Mouse (Mus musculus) liver, embryonic 13.5 days (tissue): ENCODE measurements around the gene Pfdn6. TPM values are rescaled to one million over a fixed set of nuclear protein-coding genes. Genes with fewer than 3 reads are reported as not detected.
"Not testable (repeated sequence)": the region's sequence is repeated elsewhere in the genome, so short reads cannot be mapped to it uniquely, and the experiment has no call there.

Source experiments
- ATAC-seq: fragments of 200-750 bp; cut with Nextera tagmentation; 2 replicates; pipeline ENCODE4 v1.8.0; 2017; ENCODE audit warnings: low read depth, mild to moderate bottlenecking, moderate number of reproducible peaks, moderate library complexity
- DNase-seq: peaks from one replicate; pipeline ENCODE4 v3.0.0; 2022
- H3K27ac ChIP-seq: fragments of 300-500 bp; sonication (generic); 2 replicates; pipeline ENCODE4 v1.5.1; 2015; ENCODE audit warnings: moderate library complexity, mild to moderate bottlenecking, inconsistent platforms
- H3K27me3 ChIP-seq: fragments of 300-500 bp; sonication (generic); 2 replicates; pipeline ENCODE4 v1.6.1; 2015; ENCODE audit warnings: mild to moderate bottlenecking, inconsistent platforms
- H3K36me3 ChIP-seq: fragments of 300-500 bp; sonication (generic); 2 replicates; pipeline ENCODE4 v1.6.1; 2015; ENCODE audit warnings: mild to moderate bottlenecking, inconsistent platforms
- H3K4me1 ChIP-seq: fragments of 300-500 bp; sonication (generic); replicated peaks from 2 replicates; pipeline ENCODE4 v1.6.1; 2015; ENCODE audit warnings: inconsistent platforms
- H3K4me2 ChIP-seq: fragments of 300-500 bp; sonication (generic); 2 replicates; pipeline ENCODE4 v1.6.1; 2015; ENCODE audit warnings: inconsistent platforms, mild to moderate bottlenecking, moderate library complexity
- H3K4me3 ChIP-seq: fragments of 300-500 bp; sonication (generic); replicated peaks from 2 replicates; pipeline ENCODE4 v1.5.1; 2015; ENCODE audit warnings: mild to moderate bottlenecking, inconsistent platforms
- H3K9ac ChIP-seq: fragments of 300-500 bp; sonication (generic); 2 replicates; pipeline ENCODE4 v1.6.1; 2015; ENCODE audit warnings: mild to moderate bottlenecking, inconsistent platforms
- H3K9me3 ChIP-seq: fragments of 300-500 bp; sonication (generic); replicated peaks from 2 replicates; pipeline ENCODE4 v1.6.1; 2016; ENCODE audit warnings: inconsistent platforms
- WGBS: fragments of 180-500 bp; shearing (Covaris S2); methylation state at CpG from one replicate; pipeline ENCODE4 v1.1.7; 2015; ENCODE audit not compliant: insufficient replicate concordance; 5-methylcytosine and 5-hydroxymethylcytosine counted together
- polyA plus RNA-seq: library from polyadenylated mRNA; unstranded; fragments of >200 nt; fragmentation: Nextera tagmentation; extraction: Ambion mirVana; gene quantifications from 2 replicates; pipeline ENCODE4 v1.2.1, GENCODE M21; 2015

Pfdn6 gene
- polyA plus RNA-seq, result 153 and 157 TPM in 2 replicates

DNA sequence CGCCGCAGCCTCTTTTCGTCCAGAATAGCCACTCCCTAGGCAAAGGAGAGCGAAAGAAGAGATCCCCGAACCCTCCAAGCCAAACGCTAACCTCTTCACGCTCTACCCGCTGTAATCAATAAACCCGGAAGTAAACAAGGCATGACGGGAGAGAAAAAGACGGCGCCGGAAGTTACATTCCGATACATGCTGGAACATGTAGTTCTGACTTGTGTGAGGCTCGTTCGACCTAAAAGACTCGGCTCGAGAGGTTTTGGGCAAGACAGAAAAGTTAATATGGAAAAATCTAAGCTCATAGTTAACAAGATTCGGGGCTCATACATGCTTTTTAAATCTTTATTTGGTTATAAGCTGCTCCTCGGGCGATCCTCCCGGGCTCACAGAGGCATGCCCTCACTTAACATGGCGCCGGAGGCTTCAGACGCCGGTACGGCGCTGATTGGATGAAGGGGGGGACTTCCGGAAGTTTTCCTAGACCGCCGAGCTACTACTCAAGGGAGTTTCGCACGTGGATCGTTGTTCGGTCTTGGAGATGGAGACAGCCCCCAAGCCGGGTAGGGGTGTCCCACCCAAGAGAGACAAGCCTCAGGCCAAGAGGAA, at the start of gene Pfdn6, which contains the start of gene Wdr46:
Pfdn6 (minus strand) TSS at position 138 of the 600 bp plus-strand sequence.
Wdr46 (plus strand) TSS at position 455 of the 600 bp plus-strand sequence.
- no peaks in the 10 kb centered on the region for H3K9me3 ChIP-seq
- peaks cover 36% of the 10 kb centered on the region for H3K4me1 ChIP-seq
- H3K27ac ChIP-seq, result peak within 1 kb of the TSS; percentile 70
- under 1% methylated on average over 36 of the region's 36 CpGs for WGBS
- peak within 1 kb of the TSS; percentile 84 for H3K4me2 ChIP-seq
- DNase-seq (peak; percentile 85), ATAC-seq (peak; percentile 87)
- H3K36me3 ChIP-seq, result peaks cover 66% of the 10 kb centered on the region
- peak within 1 kb of the TSS; percentile 79 for H3K4me3 ChIP-seq
- H3K27me3 ChIP-seq, result no peaks in the 10 kb centered on the region
- peak within 1 kb of the TSS; percentile 86 for H3K9ac ChIP-seq

DNA sequence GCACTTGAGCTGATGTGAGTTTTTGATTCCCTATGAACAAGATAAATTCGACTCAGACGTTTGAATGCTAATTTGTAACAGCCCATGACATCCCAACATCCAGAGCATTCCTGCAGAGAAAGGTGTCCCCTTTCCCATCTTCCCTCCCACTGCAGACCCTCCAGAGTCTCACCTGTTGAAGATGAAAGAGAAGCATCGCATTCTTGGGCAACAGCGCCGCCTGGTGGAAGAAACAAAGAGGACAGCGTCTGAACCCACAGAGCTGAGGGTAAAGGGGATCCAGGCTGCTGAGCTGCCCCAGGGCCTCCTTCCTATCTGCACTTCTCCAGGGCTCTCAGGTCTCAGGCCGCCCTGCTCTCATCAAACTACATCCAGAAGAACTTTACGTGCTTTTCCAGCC, 42.0 kb upstream of the Pfdn6 start:
- H3K36me3 ChIP-seq, H3K27ac ChIP-seq, ATAC-seq, H3K9ac ChIP-seq, H3K9me3 ChIP-seq: not testable (repeated sequence)
- peak; percentile 64 for DNase-seq
- peak overlapping the region; percentile 80 for H3K4me2 ChIP-seq
- peaks cover 41% of the 10 kb centered on the region for H3K4me1 ChIP-seq
- H3K27me3 ChIP-seq, result peaks cover 30% of the 10 kb centered on the region
- peak overlapping the region; percentile 65; the same call in 1 of the 2 replicates for H3K4me3 ChIP-seq
- 5% methylated on average over 8 of the region's 8 CpGs for WGBS

DNA sequence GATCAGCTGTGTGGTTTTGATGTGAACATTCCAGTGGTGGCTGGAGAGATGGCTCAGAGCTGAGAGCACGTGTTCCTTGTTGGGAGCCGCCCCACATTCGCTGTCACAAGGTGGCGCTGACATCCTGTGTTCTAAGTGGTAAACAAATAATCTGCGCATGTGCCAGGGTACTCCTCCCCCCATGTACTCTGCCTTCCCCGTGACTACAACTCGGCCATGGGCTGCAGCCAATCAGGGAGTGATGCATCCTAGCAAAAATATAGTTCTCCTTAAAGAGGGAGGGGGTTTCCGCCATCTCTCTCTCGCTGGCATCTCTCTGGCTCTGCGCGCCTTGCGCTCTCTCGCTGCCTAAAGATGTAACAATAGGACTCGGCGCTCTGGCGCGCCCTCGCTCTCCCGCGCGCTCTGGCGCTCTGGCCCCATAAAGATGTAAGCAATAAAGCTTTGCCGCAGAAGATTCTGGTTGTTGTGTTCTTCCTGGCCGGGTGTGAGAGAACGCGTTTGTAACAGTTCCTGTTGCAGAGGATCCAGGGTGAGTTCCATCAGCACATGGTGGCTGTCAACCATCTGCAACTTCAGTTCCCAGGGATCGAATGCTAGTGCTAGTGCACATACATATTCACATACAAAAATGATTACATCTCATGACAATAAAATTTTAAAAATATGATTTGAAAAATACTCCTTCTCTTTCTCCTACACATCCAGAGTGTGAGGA, 41.2 kb upstream of the Pfdn6 start:
- peak overlapping the region; percentile 68 for H3K27ac ChIP-seq
- peak overlapping the region; percentile 80 for H3K4me2 ChIP-seq
- DNase-seq, result peak; percentile 90
- ATAC-seq, result peak; percentile 74
- not testable (repeated sequence) for H3K9me3 ChIP-seq, H3K36me3 ChIP-seq
- H3K9ac ChIP-seq, result peak overlapping the region; percentile 62
- peaks cover 38% of the 10 kb centered on the region for H3K27me3 ChIP-seq
- under 1% methylated on average over 27 of the region's 27 CpGs for WGBS
- H3K4me1 ChIP-seq, result peaks cover 41% of the 10 kb centered on the region
- peak overlapping the region; percentile 65 for H3K4me3 ChIP-seq

DNA sequence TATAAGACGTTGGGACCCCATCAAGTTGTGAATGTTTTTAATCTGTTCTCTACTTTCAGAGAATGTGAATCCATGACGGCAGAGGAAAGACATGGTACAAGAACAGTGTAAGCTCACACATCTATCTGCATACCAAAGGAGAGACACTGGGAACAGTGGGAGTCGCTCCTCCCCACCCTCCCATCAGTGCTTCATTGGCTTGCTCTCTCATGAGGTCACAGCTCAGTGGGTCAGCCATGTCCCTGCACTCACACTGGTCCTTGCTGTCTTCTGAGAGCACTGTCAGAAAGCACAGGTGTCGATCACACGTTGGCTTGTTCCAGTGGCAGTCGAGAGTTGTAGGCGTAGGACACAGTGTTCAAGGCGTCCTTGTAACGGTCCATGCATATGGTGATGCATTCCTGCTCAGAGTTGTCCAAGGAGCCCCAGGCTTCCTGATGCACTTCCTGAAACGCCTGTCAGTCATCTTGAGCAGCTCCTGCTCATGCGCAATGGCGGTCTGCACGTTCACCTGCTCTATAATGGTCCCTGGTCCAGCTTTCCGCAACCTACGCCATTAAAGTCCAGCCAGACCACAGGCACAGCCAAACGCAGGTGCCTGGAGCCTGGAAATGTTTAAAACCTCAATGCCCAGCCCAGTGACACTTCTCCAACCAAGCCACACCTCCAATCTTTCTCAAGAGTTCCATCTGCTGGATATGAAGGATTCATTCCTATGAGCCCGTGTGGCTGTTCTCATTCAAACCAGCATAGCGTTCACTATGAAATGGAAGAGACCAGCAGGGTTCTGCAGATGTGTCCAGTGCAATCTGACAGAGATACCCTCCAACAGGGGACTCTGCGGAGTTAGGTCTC, 40.3 kb upstream of the Pfdn6 start:
- Histone ChIP-seq H3K27me3 (peaks cover 41% of the 10 kb centered on the region), H3K36me3 (no peaks in the 10 kb centered on the region), H3K9me3 (no peaks in the 10 kb centered on the region), H3K4me2 (peak overlapping the region; percentile 80), H3K4me3 (peak overlapping the region; percentile 65; the same call in 1 of the 2 replicates), H3K27ac (peak overlapping the region; percentile 59), H3K9ac (peak overlapping the region; percentile 42), H3K4me1 (peaks cover 41% of the 10 kb centered on the region)
- WGBS, result 70% methylated on average over 19 of the region's 19 CpGs
- no peak for DNase-seq
- no peak for ATAC-seq

DNA sequence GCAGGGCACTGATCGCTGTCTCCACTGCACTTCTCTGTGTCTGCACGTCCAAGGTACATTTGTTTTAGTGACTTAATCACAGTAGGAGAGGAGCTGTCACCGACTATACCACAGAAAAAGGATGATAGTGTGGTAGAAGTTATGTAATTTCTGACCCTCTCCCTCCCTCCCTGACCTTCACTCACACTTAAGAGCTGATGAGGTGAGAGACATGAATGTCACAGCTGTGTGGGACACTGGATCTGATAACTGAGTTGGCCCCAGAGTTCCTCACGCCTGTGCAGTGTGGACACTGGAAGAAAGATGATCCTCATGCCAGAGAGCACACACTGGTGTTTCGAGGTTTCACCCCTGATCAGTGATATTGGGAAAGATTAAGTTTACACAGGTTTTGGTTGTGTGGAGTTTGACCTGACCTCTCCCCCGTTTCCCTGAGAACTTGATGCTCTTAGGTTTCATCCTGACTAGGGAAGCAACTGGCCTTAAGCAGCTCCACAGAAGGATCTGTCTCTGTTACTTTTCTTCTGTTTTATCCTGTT, 39.4 kb upstream of the Pfdn6 start:
- Histone ChIP-seq H3K27ac (peak overlapping the region; percentile 62; the same call in 1 of the 2 replicates), H3K27me3 (peaks cover 41% of the 10 kb centered on the region), H3K4me1 (peaks cover 41% of the 10 kb centered on the region), H3K36me3 (no peaks in the 10 kb centered on the region), H3K4me3 (no peak overlapping the region), H3K9ac (no peak overlapping the region), H3K4me2 (peak overlapping the region; percentile 85; the same call in 1 of the 2 replicates), H3K9me3 (no peaks in the 10 kb centered on the region)
- 56% methylated on average over 6 of the region's 6 CpGs for WGBS
- ATAC-seq, result no peak
- DNase-seq, result no peak

DNA sequence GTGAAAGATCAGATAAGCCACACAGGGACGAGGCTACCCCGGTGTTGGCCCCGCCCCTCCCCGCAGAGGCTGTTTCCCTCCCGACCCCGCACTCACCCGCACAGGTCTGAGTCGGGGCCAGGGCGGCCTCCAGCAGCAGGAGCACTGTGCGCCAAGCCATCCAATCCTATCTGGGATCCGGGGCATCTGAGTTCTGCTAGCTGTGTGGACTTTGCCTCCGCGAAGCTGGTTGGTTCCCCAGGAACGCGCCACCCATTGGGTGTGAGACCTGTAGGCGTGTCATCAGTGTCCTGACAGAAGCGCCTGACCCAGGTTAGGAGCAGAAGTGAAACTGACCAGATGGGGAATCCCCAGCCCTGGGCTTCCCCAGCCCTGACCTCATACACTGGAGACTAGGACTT, 38.5 kb upstream of the Pfdn6 start:
- H3K27ac ChIP-seq, result peak overlapping the region; percentile 62

DNA sequence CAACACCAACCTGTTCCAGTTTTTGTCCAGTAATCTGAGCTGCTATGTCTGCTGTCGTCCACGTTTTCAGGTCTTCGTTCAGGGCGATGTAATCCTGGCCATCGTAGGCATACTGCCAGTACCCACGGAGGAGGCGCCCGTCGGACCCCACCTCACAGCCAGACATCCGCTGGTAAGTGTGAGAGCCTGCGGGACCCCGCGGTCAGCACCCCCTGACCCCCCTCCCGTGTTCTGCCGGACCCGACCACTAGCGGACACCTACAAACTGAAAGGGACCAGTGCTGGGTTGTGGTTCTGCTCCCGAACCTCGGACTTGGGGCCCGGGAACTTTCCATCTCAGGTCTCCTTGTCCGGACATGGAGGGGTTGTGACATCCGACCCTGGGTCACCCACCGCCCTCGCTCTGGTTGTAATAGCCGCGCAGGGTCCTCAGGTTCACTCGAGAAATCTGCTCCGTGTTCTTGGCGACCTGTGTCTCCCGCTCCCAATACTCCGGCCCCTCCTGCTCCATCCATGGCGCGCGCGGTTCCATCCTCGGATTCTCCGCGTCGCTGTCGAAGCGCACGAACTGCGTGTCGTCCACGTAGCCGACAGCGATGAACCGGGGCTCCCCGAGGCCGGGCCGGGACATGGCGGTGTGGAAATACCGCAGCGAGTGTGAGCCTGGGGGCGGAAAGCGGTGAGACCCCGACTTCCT, 37.9 kb upstream of the Pfdn6 start:
- ATAC-seq (no peak), DNase-seq (no peak)
- Histone ChIP-seq H3K4me1 (peaks cover 50% of the 10 kb centered on the region), H3K27ac (no peak overlapping the region; the same call in 1 of the 2 replicates), H3K27me3 (peaks cover 41% of the 10 kb centered on the region), H3K9me3 (no peaks in the 10 kb centered on the region), H3K4me3 (peak overlapping the region; percentile 62), H3K36me3 (no peaks in the 10 kb centered on the region), H3K4me2 (peak overlapping the region; percentile 85), H3K9ac (peak overlapping the region; percentile 61)
- WGBS, result 3% methylated on average over 57 of the region's 57 CpGs

More for the DNA sequence above, 38.5 kb upstream of the Pfdn6 start:
- DNase-seq, result peak; percentile 76
- Histone ChIP-seq H3K9ac (peak overlapping the region; percentile 61), H3K27me3 (peaks cover 41% of the 10 kb centered on the region), H3K36me3 (no peaks in the 10 kb centered on the region), H3K9me3 (no peaks in the 10 kb centered on the region), H3K4me2 (peak overlapping the region; percentile 85), H3K4me3 (peak overlapping the region; percentile 62), H3K4me1 (peaks cover 44% of the 10 kb centered on the region)
- under 1% methylated on average over 17 of the region's 17 CpGs for WGBS
- ATAC-seq, result peak; percentile 84

DNA sequence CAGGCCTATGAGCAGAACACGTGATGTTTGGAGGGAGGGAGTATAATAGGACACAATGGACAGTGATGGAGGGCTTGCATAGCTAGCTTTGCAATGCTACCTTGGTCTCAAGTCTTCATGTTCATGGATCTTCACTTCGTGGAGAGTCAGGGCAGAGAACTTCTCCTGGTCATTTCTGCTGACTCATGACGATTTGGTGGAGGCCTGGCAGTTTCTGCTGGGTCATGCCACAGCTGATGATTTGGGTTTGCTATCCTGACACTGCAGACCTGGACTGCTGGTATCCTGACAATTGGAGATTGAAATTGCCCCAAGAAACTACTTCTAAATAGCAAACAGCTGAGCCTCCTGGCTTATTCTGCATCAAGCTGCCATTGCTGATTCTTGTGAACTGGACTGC, 33.4 kb upstream of the Pfdn6 start:
- peaks cover 28% of the 10 kb centered on the region for H3K27me3 ChIP-seq
- no peak overlapping the region for H3K9ac ChIP-seq
- ATAC-seq (0 out of 2 replicates have a peak, but pooled peaks have one; percentile 33), DNase-seq (peak; percentile 51)
- H3K4me2 ChIP-seq, result no peak overlapping the region
- WGBS, result 37% methylated on average over 3 of the region's 3 CpGs
- H3K4me3 ChIP-seq, result no peak overlapping the region
- peaks cover 22% of the 10 kb centered on the region for H3K4me1 ChIP-seq
- H3K9me3 ChIP-seq, result no peaks in the 10 kb centered on the region
- H3K36me3 ChIP-seq, result no peaks in the 10 kb centered on the region
- H3K27ac ChIP-seq, result no peak overlapping the region

DNA sequence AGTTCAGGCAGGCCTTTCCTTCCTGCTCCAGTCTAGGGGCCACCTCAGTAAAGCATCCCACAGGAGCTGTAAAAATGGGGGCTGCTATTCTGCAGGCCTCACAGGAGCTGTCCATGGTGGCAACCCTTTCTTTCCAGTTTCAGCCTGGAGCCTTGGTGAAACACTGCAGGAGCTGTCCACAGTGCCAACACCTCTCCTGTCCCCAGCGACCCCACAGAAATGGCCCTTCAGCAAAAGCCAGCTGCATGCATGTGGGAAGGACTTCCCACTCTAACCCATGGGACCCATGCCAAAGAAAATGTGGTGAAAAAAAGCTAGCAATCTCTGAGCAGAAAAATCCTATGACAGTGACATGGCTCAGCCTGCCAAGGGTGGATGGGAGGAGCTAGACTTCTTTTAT, 32.5 kb upstream of the Pfdn6 start:
- DNase-seq (no peak), ATAC-seq (no peak)
- Histone ChIP-seq H3K9me3 (no peaks in the 10 kb centered on the region), H3K9ac (no peak overlapping the region), H3K27me3 (peaks cover 19% of the 10 kb centered on the region), H3K4me3 (no peak overlapping the region), H3K36me3 (no peaks in the 10 kb centered on the region), H3K27ac (no peak overlapping the region), H3K4me1 (peaks cover 14% of the 10 kb centered on the region), H3K4me2 (no peak overlapping the region)
- 5% methylated on average over 1 of the region's 1 CpGs for WGBS

DNA sequence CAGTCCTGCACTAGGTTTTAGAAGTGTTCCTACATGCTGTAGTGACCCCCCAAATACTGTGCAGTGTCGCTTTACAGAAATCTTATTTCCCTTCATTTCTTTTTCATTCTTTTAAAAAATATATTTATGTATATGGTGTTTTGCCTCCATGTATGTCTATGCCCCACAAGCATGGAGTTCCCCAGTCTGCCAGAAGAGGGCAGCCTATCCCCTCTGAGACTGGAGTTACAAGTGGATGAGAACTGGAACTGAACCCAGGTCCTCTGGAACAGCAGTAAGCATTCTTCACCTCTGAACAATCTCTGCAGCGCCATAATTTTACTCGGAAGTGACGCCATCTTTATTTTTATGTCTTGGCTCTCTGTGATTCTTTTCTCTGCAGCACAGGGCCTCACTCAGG, 29.3 kb upstream of the Pfdn6 start:
- no peak overlapping the region for H3K9ac ChIP-seq
- H3K36me3 ChIP-seq, result peaks cover 21% of the 10 kb centered on the region
- 68% methylated on average over 4 of the region's 4 CpGs for WGBS
- H3K4me1 ChIP-seq, result peaks cover 12% of the 10 kb centered on the region
- H3K4me3 ChIP-seq, result no peak overlapping the region
- no peak overlapping the region for H3K4me2 ChIP-seq
- DNase-seq (no peak), ATAC-seq (no peak)
- H3K9me3 ChIP-seq, result no peaks in the 10 kb centered on the region
- no peaks in the 10 kb centered on the region for H3K27me3 ChIP-seq
- no peak overlapping the region for H3K27ac ChIP-seq
